Mouse (Mus musculus): ENCODE results near the gene Ms4a15. TPM values are rescaled to one million over a fixed set of nuclear protein-coding genes. Genes with fewer than 3 reads are reported as not detected.
A peak's percentile ranks its signal among the peaks of the same experiment; 100 is the strongest.

Gene Ms4a15
- total RNA-seq, 2 experiments from 2014 or later: not detected

DNA sequence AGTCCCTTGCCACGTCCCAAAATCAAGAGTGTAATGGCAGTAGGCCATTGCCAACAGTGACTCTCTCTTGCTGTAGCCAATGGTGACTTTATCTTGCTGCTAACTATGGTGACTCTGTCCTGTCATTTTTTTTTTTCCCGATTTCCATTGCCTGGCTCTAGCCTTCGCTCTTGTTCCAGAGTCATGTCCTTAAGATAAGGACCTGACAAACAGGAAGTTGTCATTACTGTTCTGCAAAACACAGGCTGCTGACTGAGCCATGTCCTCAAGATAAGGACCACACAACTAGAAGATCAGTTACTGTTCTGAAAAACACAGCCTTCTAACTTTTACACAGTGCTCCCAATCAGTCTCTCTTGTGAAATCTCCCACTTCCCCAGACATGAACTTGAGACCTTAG, 22.6 kb downstream of the Ms4a15 start:
- intact Hi-C loops (cut with DNase I): no loop called here

DNA sequence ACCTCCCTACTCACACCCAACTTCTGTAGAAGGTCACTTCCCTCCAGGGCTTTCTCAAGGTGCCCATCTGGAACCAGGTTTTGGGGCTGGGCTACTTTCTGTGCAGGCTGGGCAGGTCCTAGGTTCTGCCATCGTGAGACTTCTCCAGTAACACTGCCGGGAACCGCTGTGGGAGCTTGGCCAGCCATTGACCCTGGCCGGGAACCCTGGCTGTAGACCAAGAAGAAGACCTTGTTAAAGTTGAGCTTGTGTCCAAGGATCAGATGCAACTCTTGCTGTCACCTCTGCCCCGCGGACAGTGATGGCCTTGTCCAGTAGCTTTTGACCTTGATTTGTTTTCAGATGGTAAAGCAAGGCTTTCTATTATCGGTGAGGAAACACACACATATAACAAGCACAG, 24.5 kb downstream of the Ms4a15 start:
- intact Hi-C loops (cut with DNase I): no loop called here
- DNase-seq (ENCODE audit: extremely low spot score in 1 of 2, low spot score in 2 of 2): no peak

More for the DNA sequence above, 22.6 kb downstream of the Ms4a15 start:
- DNase-seq (ENCODE audit: extremely low spot score in 1 of 2, low spot score in 2 of 2): no peak

DNA sequence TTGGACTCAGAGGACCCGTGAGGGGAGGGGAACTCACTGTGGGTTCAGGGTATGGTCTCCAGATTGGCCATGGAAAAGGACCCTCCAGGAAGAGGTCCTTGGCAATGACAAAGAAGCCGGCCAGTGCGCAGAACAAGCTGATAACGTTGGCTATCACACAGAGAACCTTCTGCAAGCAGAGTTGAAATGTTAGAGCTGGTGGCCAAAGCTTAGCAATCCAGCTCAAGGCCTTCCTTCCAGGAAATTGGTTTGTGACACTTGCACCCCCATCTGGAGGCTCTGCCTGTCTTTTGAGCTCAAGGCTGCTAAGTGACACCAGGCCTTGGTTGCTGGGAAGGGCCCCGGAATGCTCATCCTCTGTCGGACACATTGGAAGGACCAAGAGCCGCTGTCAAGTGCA, 27.3 kb downstream of the Ms4a15 start:
- intact Hi-C loops (cut with DNase I): no loop called here
- DNase-seq (ENCODE audit: extremely low spot score in 1 of 2, low spot score in 2 of 2): no peak

- intact Hi-C loops (cut with DNase I): loop anchor here (5.0 kb wide), 1 partner anchor 298 kb away; no protein-coding TSS in a partner anchor
- no peak for DNase-seq (ENCODE audit: extremely low spot score in 1 of 2, low spot score in 2 of 2)
Observed at GRCm38 (mm10) chr19:10959978-10960346, 33.1 kb downstream of the Ms4a15 start.

GRCm38 (mm10) chr19:10959085-10959977, 33.7 kb downstream of the Ms4a15 start:
- intact Hi-C loops (cut with DNase I): no loop called here
- DNase-seq (ENCODE audit: extremely low spot score in 1 of 2, low spot score in 2 of 2): peak in 1 of 2 experiments; percentile 33

- intact Hi-C loops (cut with DNase I): no loop called here
- peak in 1 of 2 experiments; percentile 72 for DNase-seq (ENCODE audit: extremely low spot score in 1 of 2, low spot score in 2 of 2)
Observed at GRCm38 (mm10) chr19:10952021-10952939, 40.8 kb downstream of the Ms4a15 start.

- no peak for DNase-seq (ENCODE audit: extremely low spot score in 1 of 2, low spot score in 2 of 2)
- intact Hi-C loops (cut with DNase I): loop anchor here (5.0 kb wide), 1 partner anchor 52 kb away; the partner anchor contains the start of gene Prpf19
Observed at GRCm38 (mm10) chr19:10949558-10949957, 43.5 kb downstream of the Ms4a15 start.

DNA sequence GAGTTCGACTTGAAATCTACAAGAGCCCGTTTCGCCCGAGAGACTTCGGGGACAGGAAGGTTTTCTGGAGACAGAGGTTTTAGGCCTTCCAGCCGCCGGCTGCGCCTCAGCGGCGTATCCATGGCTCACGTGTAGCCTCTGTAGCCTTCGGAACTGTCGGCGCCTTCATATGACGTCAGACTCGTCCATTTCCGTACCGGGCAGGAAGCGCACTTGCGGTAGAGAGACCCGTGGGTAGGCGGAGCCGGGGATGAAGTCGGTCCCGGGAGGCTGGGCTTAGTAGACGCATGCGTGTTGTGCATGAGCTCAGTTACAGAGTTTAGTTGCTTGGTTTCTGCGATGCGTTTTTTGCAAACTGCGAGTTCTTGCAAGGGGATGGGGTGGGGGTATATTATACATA, 43.9 kb downstream of the Ms4a15 start, which contains the start of gene Ccdc86:
Gene Ccdc86, minus strand, starts transcription at position 155 of the 400 bp plus-strand sequence.
- intact Hi-C loops (cut with DNase I): loop anchor here (5.0 kb wide), 1 partner anchor 52 kb away; the partner anchor contains the start of gene Prpf19
- peak; percentile 97 to 98 for DNase-seq (ENCODE audit: extremely low spot score in 1 of 2, low spot score in 2 of 2)

- intact Hi-C loops (cut with DNase I): loop anchor here (5.0 kb wide), 1 partner anchor 51 kb away; the partner anchor contains the start of gene Prpf19
- DNase-seq (ENCODE audit: extremely low spot score in 1 of 2, low spot score in 2 of 2): peak in 1 of 2 experiments; percentile 47
Observed at GRCm38 (mm10) chr19:10948416-10948815, 44.6 kb downstream of the Ms4a15 start.

DNA sequence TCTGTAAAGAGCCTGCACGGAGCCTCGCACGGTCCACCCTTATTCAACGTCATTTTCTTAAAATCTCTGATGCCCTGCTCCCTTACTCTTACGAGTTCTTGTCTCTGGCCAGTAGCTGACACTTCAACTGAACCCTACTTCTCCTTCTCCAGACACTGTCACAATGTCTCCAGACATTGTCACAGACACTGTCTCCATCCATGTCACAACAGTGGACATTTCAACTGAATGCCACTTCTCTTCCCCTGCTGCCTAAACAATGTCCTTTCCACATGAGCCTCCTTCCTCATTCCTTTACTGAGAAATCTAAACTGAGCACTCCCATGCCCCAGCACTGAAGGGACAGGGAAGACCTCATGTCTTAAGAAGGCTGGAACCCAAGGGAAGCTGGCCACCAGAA, 45.8 kb downstream of the Ms4a15 start:
- intact Hi-C loops (cut with DNase I): loop anchor here (5.0 kb wide), 1 partner anchor 50 kb away; the partner anchor contains the start of gene Prpf19
- DNase-seq (ENCODE audit: extremely low spot score in 1 of 2, low spot score in 2 of 2): no peak

- intact Hi-C loops (cut with DNase I): loop anchor here (5.0 kb wide), 1 partner anchor 49 kb away; the partner anchor contains the start of gene Prpf19
- DNase-seq (ENCODE audit: extremely low spot score in 1 of 2, low spot score in 2 of 2): no peak
Observed at GRCm38 (mm10) chr19:10946506-10946905, 46.5 kb downstream of the Ms4a15 start.

- intact Hi-C loops (cut with DNase I): no loop called here
Observed at GRCm38 (mm10) chr19:10943955-10944354, 49.1 kb downstream of the Ms4a15 start.

GRCm38 (mm10) chr19:10940801-10941457, 52.1 kb downstream of the Ms4a15 start:
- intact Hi-C loops (cut with DNase I): no loop called here
- peak in 1 of 2 experiments; percentile 45 for DNase-seq (ENCODE audit: extremely low spot score in 1 of 2, low spot score in 2 of 2)

More at GRCm38 (mm10) chr19:10943955-10944354, 49.1 kb downstream of the Ms4a15 start:
- DNase-seq (ENCODE audit: extremely low spot score in 1 of 2, low spot score in 2 of 2): no peak

DNA sequence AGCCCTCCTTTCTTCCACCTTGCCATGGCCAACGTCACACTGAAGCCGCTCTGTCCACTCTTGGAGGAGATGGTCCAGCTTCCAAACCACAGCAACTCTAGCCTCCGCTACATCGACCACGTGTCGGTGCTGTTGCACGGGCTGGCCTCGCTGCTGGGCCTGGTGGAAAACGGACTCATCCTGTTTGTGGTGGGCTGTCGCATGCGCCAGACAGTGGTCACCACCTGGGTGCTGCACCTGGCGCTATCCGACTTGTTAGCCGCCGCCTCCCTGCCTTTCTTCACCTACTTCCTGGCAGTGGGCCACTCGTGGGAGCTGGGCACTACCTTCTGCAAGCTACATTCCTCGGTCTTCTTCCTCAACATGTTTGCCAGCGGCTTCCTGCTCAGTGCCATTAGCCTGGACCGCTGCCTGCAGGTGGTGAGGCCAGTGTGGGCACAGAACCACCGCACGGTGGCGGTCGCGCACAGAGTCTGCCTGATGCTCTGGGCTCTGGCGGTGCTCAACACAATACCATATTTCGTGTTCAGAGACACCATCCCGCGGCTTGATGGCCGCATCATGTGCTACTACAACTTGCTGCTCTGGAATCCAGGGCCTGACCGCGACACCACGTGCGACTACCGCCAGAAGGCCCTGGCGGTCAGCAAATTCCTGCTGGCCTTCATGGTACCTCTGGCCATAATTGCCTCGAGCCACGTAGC, 52.8 kb downstream of the Ms4a15 start:
- DNase-seq (ENCODE audit: extremely low spot score in 1 of 2, low spot score in 2 of 2): peak; percentile 42 to 78

DNA sequence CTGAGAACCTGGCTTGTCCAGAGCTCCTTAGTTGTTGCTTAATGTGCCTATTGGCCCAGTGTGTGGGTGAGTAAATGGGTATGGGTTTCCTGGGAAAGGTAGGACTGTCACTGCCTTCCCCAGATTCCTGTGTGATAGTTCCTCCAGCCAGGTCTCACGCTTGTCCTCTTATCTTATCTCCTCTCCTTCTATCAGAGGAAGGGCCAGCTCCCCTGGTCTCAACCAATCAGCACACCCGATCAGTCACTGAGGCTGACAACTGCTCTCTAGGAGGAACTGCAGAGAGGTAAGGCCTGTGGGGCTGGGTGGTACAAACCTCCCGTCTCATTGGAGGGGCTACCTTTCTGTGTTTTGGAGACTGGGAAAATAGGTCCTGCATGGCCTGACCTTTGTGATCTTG, 54.3 kb downstream of the Ms4a15 start:
- intact Hi-C loops (cut with DNase I): no loop called here
- no peak for DNase-seq (ENCODE audit: extremely low spot score in 1 of 2, low spot score in 2 of 2)

More for the DNA sequence above, 52.8 kb downstream of the Ms4a15 start:
- intact Hi-C loops (cut with DNase I): no loop called here

DNA sequence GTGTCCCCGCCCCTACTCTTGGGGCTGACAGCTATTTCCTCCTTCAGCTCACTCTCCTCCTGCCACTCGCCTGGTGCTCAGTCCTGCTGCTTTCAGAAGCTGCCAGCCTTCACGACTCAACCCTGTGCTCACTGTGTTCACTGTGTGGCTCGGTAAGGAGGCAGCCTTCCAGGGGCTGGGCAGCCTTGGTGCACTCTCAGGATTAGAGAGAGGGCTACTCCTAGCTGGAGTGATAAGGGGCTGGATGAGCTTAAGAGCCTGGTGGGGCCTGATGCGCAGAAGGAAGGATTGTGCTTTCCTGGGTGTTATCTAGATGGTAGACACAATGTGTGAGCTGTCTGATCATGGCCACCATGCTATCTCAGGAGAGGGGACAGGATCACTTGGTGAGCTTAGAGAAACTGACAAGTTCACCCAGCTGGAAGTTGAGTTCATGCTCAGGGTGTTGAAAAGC, 55.9 kb downstream of the Ms4a15 start, which contains the start of gene Ptgdr2:
Gene Ptgdr2, plus strand, starts transcription at position 51 of the 454 bp plus-strand sequence.
- intact Hi-C loops (cut with DNase I): no loop called here
- DNase-seq (ENCODE audit: extremely low spot score in 1 of 2, low spot score in 2 of 2): no peak

DNA sequence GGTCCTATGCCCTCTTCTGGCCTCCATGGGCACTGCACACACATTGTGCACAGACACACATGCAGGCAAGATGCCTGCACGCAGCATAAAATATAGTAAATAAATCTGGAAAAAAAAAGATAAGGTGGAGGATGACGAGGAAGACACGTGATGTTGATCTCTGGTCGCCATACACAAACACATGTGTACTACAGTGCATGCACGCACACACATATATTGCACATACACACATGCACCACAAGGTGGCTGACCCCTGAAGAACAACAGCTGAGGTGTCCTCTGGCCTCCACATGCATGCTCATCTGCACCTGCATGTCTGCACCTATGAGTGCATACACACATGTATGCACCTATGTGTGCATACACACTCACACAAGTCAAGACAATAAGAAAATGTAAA, 57.0 kb downstream of the Ms4a15 start:
- DNase-seq (ENCODE audit: extremely low spot score in 1 of 2, low spot score in 2 of 2): no peak
- intact Hi-C loops (cut with DNase I): no loop called here

- no peak for DNase-seq (ENCODE audit: extremely low spot score in 1 of 2, low spot score in 2 of 2)
- intact Hi-C loops (cut with DNase I): no loop called here
Observed at GRCm38 (mm10) chr19:10935029-10935428, 58.0 kb downstream of the Ms4a15 start.
